Mouse (Mus musculus) left cerebral cortex, adult 11 months (tissue): ENCODE measurements around the gene Adgrb3.
"Not testable (repeated sequence)": the region's sequence is repeated elsewhere in the genome, so short reads cannot be mapped to it uniquely, and the experiment has no call there.

ENCODE experiments used
- DNase-seq: peaks from one replicate; pipeline ENCODE4 v3.0.0; 2022; ENCODE audit warnings: low spot score

The Adgrb3 gene

GRCm38 (mm10) chr1:25510321-25511055, 319.0 kb downstream of the Adgrb3 start:
- DNase-seq, result no peak

GRCm38 (mm10) chr1:25504313-25504712, 325.2 kb downstream of the Adgrb3 start:
- peak; percentile 44 for DNase-seq

DNA sequence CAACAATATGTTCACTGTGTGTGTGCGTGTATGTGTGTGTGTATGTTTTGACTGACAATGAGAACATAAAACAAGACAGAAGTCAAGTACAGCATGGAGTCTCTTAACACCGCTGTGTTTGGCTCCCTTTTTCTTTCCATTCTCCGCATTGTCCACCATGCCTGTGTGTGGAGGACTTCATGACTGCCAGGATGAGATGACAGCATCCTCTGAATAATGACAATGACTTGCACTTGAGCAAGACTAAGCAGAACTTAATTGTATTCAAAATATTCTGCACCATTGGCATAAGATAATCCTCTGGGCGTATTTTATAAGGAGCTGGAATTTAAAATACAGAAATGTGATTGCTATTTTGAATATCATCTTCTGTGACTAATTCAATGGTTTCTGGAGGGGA, 326.0 kb downstream of the Adgrb3 start:
- no peak for DNase-seq

- no peak for DNase-seq
These were observed 334.1 kb downstream of the Adgrb3 start for GRCm38 (mm10) chr1:25495202-25495914.

DNA sequence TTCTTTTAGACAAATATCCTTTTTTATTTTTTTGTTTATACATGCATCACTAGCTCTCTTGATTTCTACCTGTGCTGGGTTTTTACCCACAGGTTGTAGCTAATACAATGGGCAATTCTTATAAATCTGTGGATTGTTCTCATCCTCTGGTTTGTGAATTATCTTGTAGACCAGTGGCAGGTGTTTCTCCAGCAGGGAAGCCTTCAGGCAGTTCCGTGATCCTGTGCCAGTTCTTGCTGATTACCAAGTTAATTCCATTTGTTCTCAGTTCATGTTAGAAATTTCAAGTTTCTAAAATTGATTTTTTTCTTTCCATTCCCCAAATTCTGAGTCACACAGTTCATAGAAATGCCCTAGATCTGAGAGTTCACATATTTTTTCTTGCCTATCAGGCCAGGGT, 338.0 kb downstream of the Adgrb3 start:
- no peak for DNase-seq

DNA sequence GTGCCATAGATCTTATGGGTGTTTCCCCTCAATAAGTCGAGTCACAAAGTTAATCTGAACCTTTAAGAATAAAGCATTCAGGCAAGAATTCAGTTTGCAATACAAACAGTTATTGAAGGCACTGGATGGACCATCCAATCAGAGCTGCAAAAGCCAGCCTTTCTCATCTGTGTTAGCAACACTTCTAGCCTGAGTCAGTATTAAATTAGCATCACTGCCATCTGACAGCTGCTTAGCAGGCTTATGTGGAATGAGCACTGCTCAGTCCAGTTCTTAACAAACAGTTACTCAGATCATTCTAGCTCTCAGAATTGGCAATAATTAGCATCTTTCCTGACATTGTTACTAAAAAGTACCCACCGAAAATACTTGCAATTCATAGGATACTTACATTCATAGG, 339.3 kb downstream of the Adgrb3 start:
- no peak for DNase-seq

DNA sequence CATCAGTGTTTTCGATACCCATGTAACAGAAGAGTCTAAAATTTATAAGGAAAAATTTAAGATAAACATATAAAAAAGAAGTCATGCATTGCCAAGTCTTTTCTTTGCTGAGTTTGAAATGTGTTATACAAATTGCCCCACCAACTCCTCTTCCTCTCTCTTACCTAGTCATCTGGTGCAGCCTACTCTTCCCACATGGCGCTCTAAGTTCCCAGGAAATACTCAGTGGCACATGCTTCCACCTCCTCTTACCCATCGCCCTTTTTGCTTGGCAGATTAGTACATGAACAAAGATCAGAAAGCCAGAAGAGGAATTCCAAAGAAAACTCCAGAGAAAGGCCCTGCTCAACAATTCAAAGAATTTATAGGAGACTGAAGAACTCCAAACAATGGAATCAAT, 353.8 kb downstream of the Adgrb3 start:
- DNase-seq, result no peak

DNA sequence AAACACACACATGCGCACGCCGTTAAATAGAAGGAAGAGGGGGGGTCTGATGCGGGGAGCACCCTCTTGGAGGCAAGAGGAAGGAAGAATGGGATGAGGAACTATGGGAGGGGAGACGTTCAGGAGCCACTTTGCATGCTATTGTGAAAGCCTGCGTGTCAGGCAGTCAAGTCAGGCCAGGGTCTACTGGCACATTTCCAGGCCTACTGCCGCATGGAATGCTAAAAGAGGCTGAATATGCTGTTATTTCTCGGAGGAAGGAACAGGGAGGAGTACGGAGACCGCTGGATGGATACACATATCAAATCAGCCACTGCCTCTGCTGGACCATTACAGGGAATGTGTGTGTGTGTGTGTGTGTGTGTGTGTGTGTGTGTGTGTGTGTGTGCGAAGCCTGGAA, 355.0 kb downstream of the Adgrb3 start:
- no peak for DNase-seq

- not testable (repeated sequence) for DNase-seq
These were observed 357.9 kb downstream of the Adgrb3 start for GRCm38 (mm10) chr1:25471612-25472011.

DNA sequence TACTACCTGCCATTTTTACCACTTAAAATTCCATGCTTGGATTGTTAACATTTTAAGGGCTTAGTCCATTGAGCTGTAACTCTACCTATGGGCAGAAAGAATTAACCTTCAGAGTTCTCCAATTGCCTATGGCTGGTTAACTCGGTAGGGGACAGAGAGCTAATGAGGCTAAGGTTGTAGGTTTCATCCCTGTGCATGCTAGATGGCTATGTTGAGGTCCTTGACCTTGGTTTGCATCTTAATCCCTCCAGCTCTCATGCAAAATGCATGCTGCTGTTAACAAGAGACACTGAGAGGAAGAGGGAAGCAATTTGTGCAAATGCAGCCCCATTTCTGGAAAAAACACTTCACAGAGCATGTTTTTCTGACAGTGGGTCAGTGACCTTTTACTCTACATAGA, 366.9 kb downstream of the Adgrb3 start:
- DNase-seq, result no peak

GRCm38 (mm10) chr1:25435506-25435905, 394.0 kb downstream of the Adgrb3 start:
- no peak for DNase-seq

- DNase-seq, result no peak
These were observed 399.2 kb downstream of the Adgrb3 start for GRCm38 (mm10) chr1:25430219-25430862.

GRCm38 (mm10) chr1:25420701-25421100, 408.8 kb downstream of the Adgrb3 start:
- DNase-seq, result no peak

DNA sequence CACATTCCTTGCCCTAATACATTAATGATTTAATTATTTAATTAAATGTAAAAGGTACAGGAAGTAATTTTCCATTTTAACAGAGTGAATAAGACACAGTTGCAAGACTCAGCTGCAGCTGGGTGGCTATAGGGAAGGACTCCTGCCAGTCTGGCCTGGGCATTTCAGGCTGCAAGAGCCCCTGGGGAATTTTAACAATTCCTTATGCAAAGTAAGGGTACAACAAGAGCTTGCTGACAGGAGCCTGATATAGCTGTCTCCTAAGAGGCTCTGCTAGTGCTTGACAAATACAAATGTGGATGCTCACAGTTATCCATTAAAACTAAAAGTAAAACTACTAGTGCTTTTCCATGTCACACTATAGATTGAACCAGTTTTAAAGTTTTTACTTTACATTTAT, 410.1 kb downstream of the Adgrb3 start:
- no peak for DNase-seq

DNA sequence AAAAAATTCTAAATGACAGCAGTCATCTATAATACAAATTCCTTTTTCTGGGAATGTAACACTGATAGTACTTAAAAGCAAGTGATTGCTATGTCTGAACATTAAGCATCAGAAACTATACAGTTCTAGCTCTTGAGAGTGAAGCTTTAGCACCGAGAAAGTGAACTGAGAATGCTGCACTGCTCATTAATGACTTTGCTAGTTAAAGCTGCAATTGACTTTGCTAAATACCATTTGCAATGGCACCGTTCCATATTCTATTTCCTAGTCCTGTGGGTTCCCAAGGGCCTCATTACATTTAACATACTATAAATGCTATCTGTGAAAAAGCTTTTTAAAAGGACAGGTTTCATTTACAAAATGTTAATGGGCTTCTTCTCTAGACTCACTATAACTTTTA, 414.4 kb downstream of the Adgrb3 start:
- DNase-seq, result no peak

GRCm38 (mm10) chr1:25364186-25364585, 465.3 kb downstream of the Adgrb3 start:
- no peak for DNase-seq

- DNase-seq, result peak; percentile 10
These were observed 471.0 kb downstream of the Adgrb3 start for GRCm38 (mm10) chr1:25358554-25358953.

- DNase-seq, result no peak
These were observed 474.0 kb downstream of the Adgrb3 start for GRCm38 (mm10) chr1:25355486-25355885.

GRCm38 (mm10) chr1:25344876-25345275, 484.6 kb downstream of the Adgrb3 start:
- no peak for DNase-seq

DNA sequence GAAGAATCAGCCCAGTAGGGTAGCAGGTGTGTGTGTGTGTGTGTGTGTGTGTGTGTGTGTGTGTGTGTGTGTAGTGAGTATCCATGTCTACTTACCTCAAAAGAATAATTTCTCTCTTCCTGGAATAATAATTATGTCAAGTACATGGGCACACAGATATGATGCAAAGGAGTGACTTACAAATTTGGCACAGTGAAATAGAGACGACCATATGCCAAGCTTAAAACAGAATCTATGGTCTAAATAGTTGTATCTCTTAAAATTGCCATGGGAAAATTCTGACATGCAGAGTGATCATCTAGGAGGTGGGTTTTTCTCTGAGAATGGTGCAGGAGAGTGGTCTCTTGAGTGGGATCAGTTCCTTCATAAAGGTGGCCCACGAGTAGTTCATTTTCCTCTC, 504.1 kb downstream of the Adgrb3 start:
- DNase-seq, result no peak

- no peak for DNase-seq
These were observed 512.4 kb downstream of the Adgrb3 start for GRCm38 (mm10) chr1:25317142-25317541.

- no peak for DNase-seq
These were observed 517.2 kb downstream of the Adgrb3 start for GRCm38 (mm10) chr1:25312344-25312743.

DNA sequence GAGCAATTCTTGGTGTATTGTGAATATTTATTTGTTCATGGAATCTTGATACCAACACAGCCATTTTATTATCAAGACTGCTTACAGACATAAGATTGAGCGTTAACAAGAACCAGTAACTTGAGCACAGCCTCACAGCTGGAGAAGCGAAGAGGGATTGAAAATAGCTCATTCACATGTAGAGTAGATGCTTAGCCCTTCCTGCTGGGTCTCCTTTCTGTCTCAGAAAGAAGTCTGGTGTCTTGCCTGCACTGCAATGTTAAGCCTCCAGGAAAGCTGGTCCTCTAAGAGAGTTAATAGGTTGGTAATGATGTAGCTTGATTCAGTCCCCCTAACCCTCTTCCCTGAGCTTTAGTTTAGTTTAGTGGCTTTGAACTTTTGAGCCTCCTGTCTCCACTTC, 519.4 kb downstream of the Adgrb3 start:
- DNase-seq, result no peak
